Mouse (Mus musculus) regulatory T cell (primary cell): ENCODE measurements around the gene Fbxw4.

Experiments
- in situ Hi-C: fragments of 300-600 bp; cut with MboI, MseI; formaldehyde crosslinking; loops from one replicate; pipeline ENCODE4 v1.15.1; 2025; ENCODE audit warnings: high pct_unique_total_duplicates

The Fbxw4 gene

GRCm38 (mm10) chr19:45580235-45580634 is 79.9 kb downstream of the Fbxw4 start:
- in situ Hi-C loops: no loop called here

- in situ Hi-C loops: no loop called here
Measured at GRCm38 (mm10) chr19:45579416-45579815, 80.7 kb downstream of the Fbxw4 start.

GRCm38 (mm10) chr19:45578976-45579375 is 81.1 kb downstream of the Fbxw4 start:
- in situ Hi-C loops: no loop called here

- in situ Hi-C loops: no loop called here
Measured at GRCm38 (mm10) chr19:45577141-45577750, 82.9 kb downstream of the Fbxw4 start.

GRCm38 (mm10) chr19:45575632-45576001 is 84.5 kb downstream of the Fbxw4 start:
- in situ Hi-C loops: no loop called here

- in situ Hi-C loops: loop anchor here (5.0 kb wide), 1 partner anchor 172 kb away; the partner anchor contains the start of gene Npm3
Measured at GRCm38 (mm10) chr19:45574941-45575631, 85.0 kb downstream of the Fbxw4 start.

GRCm38 (mm10) chr19:45574339-45574898 is 85.7 kb downstream of the Fbxw4 start:
- in situ Hi-C loops: loop anchor here (5.0 kb wide), 1 partner anchor 173 kb away; the partner anchor contains the start of gene Npm3

GRCm38 (mm10) chr19:45573861-45574267 is 86.2 kb downstream of the Fbxw4 start:
- in situ Hi-C loops: loop anchor here (5.0 kb wide), 1 partner anchor 173 kb away; the partner anchor contains the start of gene Npm3

- in situ Hi-C loops: loop anchor here (5.0 kb wide), 1 partner anchor 174 kb away; the partner anchor contains the start of gene Npm3
Measured at GRCm38 (mm10) chr19:45573033-45573432, 87.1 kb downstream of the Fbxw4 start.

GRCm38 (mm10) chr19:45567367-45567766 is 92.7 kb downstream of the Fbxw4 start:
- in situ Hi-C loops: no loop called here

GRCm38 (mm10) chr19:45565925-45566715 is 94.0 kb downstream of the Fbxw4 start:
- in situ Hi-C loops: no loop called here

- in situ Hi-C loops: no loop called here
Measured at GRCm38 (mm10) chr19:45560153-45560890, 99.8 kb downstream of the Fbxw4 start, which contains the start of the genes Poll and Gm17018. TSS of gene Poll (minus strand) at chr19:45560531. TSS of gene Gm17018 (plus strand) at chr19:45560615.

- in situ Hi-C loops: loop anchor here (5.0 to 10.0 kb wide), 2 partner anchors 102 to 1399 kb away; no protein-coding TSS in a partner anchor
Measured at GRCm38 (mm10) chr19:45554136-45554535, 106.0 kb downstream of the Fbxw4 start.

GRCm38 (mm10) chr19:45552187-45552586 is 107.9 kb downstream of the Fbxw4 start:
- in situ Hi-C loops: loop anchor here (5.0 to 10.0 kb wide), 2 partner anchors 100 to 1397 kb away; no protein-coding TSS in a partner anchor

GRCm38 (mm10) chr19:45549948-45550347 is 110.2 kb downstream of the Fbxw4 start:
- in situ Hi-C loops: loop anchor here (5.0 to 10.0 kb wide), 3 partner anchors 98 to 1395 kb away; no protein-coding TSS in a partner anchor

GRCm38 (mm10) chr19:45549128-45549915 is 110.8 kb downstream of the Fbxw4 start:
- in situ Hi-C loops: loop anchor here (5.0 kb wide), 1 partner anchor 327 kb away; no protein-coding TSS in a partner anchor

- in situ Hi-C loops: loop anchor here (5.0 kb wide), 1 partner anchor 326 kb away; no protein-coding TSS in a partner anchor
Measured at GRCm38 (mm10) chr19:45548196-45548595, 111.9 kb downstream of the Fbxw4 start.

GRCm38 (mm10) chr19:45544925-45545321 is 115.2 kb downstream of the Fbxw4 start:
- in situ Hi-C loops: loop anchor here (5.0 kb wide), 1 partner anchor 323 kb away; no protein-coding TSS in a partner anchor

GRCm38 (mm10) chr19:45544152-45544924 is 115.8 kb downstream of the Fbxw4 start:
- in situ Hi-C loops: no loop called here
